Mouse (Mus musculus): ENCODE data around the gene Usp50.

Gene Usp50

DNA sequence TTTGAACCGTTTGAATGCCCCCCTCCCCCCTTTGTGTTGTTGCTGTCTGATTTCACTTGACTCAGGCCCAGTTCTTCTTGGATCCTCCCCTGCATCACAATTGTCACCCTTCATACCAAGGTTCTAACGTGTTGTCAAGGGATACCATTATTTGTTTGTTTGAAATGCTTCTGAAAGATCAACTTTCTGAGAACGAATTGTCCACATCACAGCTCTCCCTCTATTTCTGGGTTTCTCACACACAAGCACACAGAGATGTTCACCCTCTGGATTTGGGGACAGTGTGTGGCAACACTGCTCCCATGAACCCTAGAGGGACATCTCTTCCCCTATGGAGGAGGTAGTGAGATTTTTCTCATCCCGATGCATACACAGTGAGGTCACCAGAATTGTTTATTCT is at the start of gene Usp50:
TSS of gene Usp50 (minus strand) at position 101 of the 400 bp plus-strand sequence.
- DNase-seq (ENCODE audit: low spot score), result no peak

DNA sequence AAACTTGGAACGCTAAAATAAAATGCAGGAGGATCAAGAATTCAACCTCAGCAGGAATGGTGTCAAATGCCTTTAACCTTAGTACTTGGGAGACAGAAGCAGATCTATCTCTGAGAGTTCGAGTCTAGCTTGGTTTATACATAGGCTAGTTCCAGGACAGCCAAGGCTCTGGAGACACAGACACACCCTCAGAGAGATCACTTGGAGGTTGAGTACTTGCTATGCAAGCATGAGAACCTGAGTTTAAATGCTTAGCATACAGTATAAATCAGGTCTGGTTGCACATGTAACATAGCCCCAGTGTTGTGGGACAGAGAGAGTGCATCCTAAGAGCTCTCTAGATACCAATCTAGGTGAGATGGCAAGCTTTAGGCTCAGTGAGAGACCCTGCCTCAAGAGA is 34.1 kb upstream of the Usp50 start:
- no peak for DNase-seq (ENCODE audit: low spot score)

DNA sequence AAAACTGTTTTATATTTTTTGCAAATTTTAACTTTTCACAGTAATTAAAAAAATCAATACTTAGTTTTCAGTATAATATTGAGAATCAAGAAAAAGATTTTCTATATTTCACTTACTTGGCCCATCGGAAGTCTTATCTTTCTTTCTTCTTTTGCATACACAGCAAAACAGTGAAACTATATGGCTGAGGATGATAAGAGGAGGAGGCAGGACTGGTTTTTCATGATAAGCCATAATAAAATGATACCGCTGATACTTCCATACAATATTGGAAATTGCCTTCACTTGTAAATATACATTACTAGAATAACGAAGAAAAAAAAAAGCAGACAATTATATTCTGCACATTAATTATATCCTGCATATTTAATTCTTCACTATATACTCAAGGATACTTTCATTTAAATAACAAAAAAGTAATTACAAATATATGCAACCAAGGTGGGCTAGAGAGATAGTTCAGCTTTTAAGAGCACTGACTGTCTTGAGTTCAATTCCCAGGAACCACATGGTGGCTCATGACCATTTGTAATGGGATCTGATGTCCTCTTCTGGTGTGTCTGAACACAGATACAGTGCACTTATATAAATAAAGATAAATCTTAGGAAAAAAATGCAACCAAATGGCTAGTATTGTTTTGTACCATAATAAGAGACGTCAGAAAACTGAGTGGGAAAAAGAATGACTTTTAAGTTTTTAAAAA is 33.5 kb upstream of the Usp50 start:
- no peak for DNase-seq (ENCODE audit: low spot score)

DNA sequence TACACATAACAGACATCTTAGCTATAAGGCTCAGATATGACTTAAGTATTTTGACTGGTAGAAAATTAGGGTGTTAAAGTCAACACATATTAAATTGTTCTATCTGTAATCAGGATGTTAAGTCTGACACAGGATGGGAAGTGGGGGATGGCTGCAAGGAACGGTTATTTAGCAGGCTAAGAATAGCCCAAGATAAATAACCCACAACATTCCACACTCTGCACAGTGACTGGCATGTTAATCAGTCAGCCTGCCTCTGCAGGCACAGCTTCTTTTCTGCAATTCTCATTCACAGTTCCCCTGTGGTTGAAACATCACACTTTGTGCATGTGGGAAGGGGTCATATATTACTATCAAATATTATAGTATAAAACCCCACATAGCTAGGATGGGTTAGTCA is 32.6 kb upstream of the Usp50 start:
- DNase-seq (ENCODE audit: low spot score), result no peak

DNA sequence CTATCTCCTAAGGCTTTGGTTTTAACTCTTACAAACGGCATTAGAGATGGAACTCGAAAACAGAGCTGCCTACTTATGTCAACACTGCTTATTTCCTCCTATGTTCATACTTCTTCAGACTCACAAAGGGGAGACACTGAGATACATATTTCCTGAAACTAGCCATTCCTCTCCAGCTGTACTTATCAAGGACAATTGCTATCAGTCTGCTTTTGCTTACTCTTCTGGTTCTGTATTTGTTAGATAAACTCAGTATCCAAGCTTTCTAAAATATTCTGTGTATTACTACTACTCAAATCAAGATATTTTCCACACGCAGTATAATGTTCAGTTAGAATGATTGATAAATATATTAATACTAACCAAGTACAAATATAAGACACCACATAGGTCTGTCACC is 18.7 kb upstream of the Usp50 start:
- DNase-seq (ENCODE audit: low spot score), result no peak

DNA sequence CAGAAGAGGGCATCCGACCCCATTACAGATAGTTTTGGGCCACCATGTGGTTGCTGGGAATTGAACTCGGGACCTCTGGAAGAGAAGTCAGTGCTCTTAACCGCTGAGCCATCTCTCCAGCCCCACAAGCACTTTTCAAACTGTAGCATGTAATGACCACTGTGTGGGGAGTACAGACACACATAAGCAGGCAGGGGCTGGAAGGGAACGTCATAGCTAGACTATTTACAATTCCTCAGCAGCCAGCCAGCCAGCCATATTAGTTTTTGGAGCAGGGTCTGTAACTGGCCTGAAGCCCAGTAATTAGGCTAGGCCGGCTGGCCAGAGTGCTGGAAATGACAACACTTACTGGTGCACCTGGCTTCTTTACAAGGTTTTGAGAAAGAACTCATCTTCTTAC is 15.2 kb upstream of the Usp50 start:
- peak; percentile 37 for DNase-seq (ENCODE audit: low spot score)

DNA sequence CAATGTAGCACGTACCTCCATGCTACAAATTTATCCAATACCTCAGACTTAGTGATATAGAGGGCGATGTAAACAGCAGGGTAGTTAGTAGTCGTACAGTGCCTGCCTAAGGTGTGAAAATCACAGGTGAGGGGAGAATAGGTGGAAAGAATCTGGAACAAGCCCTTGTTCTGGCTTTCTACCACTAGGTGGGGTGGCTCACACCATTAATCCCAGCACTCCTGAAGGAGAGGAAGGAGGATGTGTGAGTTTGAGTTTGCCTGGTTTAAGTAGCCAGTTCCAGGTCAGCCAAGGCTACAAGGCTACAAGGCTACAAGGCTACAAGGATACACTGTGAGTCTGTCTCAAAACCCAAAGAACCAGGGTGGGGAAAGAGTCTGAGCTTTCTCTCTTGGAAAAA is 12.4 kb upstream of the Usp50 start:
- DNase-seq (ENCODE audit: low spot score), result no peak

DNA sequence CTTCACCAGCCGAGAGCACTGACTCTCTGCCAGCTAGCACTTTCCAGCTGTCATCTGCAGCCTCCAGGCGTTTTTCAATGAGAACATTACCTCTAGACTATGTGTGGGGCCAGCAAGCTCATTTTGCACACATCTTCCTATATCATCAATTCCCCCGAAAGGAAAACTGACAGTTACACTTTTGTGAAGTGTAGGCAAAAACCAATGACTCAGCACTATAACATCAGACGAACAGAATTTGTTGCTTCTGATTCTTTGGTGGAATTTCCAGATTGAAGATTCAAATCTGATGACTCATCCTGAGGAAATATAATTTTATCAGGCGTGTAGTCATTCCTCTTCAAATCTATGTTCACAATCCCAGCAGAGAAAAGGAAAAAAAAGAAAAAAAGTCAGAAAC is 9.3 kb upstream of the Usp50 start:
- DNase-seq (ENCODE audit: low spot score), result no peak

DNA sequence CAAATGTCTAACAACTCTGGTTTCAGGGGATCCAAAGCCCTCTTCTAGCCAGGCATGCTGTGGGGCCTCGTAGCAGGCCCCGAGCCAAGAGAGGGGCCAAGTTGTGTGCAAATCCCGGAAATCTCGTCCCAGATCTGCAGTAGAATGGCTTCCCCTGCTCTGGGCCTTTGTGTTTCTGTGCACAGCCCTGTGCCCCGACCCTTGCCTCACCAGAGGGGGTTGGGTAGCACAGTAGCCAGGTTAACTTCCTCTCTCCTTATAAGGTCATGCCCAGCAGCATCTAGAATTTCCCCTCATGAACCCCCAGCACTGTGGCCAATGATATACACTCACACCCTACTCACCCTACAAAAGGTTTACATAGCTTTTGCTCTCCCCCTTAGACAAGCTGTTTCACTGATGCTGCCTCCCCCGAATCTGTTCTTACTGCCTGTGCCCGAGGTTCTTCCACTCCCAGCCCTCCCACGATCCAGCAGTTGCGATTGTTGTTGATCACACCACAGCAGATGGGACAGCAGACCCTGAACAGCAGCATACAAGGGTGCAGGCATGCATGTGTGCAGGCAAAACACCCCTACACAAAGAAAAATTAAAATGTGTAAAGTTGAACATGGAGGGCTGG is 4.6 kb upstream of the Usp50 start:
- no peak for DNase-seq (ENCODE audit: low spot score)

DNA sequence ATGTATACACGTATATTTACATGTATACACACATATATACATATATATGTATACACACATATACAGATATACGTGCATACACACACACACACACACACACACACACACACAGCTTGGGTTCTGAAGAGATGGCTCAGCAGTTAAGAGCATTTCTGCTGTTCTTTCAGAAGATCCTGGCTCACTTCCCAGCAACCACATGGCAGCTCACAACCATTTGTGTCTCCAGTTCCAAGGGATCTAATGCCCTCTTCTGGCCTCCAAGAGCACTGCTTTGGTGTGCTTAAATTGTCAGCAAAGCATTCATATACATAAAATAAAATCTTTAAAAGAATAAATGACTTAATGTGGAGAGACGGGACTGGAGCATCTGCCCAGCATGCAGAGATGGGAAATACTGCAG is 837 bp downstream of the Usp50 start:
- peak; percentile 57 for DNase-seq (ENCODE audit: low spot score)

DNA sequence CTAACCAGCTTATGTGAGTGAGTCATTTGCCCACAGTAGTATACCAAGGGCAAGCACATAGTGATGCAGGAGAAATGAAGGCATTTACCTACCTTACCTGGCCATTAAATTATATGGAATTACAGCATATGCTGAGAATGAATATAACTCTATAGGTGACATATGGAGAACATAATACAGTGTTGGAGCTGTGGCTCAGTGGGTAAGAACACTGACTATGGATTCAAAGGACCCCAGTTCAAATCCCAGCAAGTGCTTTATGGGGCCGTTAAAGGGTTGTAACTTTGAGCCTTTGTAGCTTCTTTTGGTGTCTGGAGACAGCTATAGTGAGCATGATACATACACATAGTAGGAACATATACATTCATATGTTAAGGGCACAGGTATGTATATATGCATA is 1.8 kb downstream of the Usp50 start:
- no peak for DNase-seq (ENCODE audit: low spot score)

DNA sequence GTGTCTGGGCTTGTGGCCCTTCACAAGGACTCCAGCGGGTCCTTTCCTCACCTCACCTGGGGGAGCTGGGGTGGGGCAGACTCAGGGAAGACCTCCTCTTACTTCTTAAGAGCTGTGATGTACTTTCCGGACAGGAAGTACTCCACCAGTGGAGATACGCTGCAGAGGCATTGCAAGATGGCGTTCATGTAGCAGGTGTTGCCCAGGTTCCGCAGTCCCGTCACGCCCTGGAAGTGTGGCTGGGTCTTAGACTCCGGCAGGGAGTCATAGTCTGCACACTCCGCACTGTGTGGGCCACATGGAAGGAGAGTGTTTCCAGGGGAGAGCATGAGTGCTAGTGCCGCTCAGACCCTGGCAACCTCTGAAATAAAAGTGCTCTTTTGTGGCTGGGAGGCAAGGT is 3.0 kb downstream of the Usp50 start:
- no peak for DNase-seq (ENCODE audit: low spot score)

DNA sequence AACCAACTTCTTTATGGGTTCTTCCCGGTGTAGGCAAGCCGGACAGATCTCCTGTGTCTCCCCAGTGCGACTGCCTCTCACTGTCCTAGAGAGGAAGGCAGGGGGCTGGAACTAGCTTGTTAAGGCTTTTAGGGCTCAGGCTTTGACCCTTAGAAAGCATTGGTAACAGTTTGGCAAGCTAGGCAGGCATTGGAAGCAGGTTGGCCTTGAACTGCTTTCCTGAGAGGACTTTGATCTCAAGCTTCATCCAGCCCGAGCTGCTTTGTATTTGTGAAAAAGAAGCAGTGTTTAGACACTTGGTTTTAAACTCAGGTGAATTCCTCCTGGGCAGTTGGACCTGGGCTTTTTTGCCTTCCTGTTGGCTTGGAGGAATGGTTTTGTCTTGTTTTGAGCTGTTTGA is 4.5 kb downstream of the Usp50 start:
- no peak for DNase-seq (ENCODE audit: low spot score)

DNA sequence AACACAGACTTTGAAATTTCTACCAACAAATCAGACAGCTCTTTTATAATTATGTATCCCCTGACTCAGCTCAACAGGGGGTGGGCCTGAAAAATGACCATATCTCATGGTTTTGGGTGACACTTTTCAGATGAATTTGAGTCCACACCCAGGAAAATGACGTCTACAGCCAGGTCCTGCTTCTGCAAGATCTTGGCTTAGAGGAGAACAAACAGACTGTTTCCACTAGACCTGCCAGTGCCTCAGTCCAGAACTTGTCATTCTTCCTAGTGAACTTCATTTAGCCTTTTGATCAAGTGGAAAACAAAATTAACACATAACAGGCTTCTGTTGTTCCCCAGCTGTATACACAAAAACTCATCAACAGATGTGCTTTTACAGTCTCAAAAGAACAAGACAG is 6.9 kb downstream of the Usp50 start:
- DNase-seq (ENCODE audit: low spot score), result no peak

DNA sequence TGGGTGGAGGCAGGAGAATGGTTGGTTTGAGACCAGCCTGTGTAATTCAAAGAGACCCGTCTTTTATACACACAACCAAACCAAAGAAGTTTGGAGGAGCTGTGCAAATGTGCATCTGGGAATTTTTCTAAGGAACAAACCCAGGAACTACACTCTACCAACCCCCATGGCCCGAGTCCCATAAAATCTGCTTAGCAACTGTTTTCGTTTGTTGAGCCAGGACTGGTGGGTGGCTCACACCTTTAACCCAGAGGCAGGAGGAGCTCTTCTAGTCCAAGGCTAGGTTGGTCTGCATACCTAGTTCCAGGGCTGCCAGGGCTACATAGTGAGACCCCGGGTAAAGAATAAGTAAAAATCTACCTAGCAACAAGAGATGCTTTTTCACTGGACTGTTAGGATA is 7.3 kb downstream of the Usp50 start:
- no peak for DNase-seq (ENCODE audit: low spot score)

DNA sequence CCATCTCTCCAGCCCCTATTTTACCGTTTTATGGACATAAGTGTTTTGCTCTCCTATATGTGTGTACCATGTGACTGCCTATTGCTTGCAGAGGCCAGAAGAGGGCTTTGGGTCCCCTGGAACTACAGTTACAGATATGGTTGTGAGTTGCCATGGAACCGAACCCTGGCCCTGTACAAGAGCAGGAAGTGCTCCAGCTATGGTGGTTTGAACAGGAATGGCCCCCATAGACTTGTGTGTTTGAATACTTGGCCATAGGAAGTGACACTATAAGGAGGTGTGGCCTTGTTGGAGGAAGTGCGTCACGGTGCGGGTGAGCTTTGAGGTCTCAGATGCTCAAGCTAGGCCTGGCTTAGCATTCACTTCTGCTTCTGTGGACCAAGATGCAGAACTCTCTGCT is 11.1 kb downstream of the Usp50 start:
- DNase-seq (ENCODE audit: low spot score), result no peak

DNA sequence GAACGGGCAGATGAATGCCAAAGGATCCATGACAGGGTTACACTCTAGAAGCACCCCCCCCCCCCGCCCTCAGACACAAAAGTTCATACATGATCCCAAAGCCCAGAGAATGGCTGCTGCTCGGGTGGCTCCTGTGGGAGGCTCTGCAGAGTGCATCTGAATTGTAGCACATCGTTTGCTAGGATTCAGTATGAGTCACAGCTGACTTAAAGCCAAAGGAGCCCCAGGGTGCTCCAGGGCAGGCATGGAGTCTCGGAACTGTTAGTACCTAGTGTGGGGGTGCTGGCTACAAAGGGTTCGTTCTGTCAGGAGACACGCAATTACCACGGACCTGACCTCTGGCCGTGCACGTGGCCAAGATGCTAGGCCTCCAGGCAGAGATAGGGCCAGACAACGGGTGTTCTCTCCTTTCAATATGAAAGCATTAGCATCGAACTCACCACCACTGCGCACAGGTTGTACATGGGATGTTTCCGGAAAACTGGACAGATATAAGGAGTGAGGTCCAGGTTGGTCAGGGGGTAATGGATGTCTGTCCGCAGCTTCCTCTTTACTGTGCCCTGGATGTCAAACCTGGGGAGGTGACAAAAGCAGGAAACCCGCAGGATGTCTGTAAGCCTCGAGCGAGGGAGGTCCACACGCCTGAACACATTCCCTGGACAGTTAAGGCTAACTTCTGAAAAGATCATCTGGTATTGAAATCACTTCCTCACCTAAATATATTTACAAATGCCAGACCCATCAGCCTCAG is 13.7 kb downstream of the Usp50 start:
- no peak for DNase-seq (ENCODE audit: low spot score)

DNA sequence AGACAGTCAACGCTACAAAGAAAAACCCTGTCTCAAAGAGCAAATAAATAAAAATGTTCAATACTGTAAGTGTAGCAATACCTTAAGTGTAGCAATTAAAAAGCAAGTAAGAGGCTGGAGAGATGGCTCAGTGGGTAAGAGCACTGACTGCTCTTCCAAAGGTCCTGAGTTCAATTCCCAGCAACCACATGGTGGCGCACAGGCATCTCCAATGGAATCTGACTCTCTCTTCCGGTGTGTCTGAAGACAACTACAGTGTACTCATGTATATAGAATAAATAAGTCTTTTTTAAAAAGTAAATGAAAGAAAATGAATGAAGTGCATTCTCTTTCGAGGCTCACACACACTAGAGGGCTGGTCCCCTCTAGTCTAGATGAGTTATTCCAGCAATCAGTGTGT is 15.1 kb downstream of the Usp50 start:
- no peak for DNase-seq (ENCODE audit: low spot score)

DNA sequence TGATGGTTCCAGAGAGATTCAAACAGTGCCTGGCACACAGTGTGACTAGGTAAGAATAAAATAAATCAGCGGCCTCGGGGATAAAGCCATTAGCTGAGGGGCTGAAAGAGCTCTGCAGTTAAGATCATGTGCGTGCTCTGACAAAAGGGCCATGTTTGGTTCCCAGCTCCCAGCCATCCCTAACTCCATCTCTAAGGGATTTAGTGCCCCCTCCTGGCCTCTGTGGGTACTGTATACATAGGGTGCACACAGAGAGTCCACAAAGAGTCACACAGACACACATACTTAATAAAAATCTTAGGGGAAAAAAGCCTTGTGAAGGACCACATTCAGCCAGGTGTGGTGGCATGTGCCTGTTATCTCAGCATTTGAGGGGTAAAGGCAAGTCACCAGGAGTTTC is 15.7 kb downstream of the Usp50 start:
- DNase-seq (ENCODE audit: low spot score), result no peak

DNA sequence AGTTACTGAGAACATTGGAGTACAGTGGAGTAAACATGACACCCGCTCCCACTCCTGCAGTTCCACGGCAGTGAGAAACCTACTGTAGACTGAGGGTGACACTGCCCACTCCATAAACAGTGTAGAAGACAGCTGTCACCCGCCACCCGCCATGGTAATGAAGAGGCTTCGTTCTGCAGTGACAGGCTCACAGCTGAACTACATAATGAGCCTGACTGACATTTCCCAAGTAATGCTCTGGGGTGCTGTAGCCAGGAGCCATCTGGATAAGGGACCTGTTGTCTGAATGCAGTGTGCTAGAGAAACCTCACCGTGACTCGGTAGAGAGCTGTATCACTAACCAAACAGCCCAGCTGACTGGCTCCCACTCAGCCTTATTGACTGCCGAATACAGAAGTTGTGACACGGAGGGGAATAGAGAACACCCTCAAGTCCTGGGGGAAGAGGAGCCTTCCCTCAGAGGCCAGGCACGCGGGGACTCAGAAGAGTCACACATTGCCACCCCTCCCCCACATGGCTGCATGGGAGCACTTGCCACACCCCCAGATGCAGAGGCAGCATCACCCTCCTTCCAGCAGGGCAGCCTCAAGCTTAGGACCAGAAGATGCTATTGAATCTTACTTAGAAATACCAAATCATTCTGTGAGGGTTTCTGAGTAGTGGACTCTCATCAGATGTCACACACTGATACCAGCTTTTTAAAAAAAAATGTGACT is 17.2 kb downstream of the Usp50 start:
- DNase-seq (ENCODE audit: low spot score), result peak; percentile 20

DNA sequence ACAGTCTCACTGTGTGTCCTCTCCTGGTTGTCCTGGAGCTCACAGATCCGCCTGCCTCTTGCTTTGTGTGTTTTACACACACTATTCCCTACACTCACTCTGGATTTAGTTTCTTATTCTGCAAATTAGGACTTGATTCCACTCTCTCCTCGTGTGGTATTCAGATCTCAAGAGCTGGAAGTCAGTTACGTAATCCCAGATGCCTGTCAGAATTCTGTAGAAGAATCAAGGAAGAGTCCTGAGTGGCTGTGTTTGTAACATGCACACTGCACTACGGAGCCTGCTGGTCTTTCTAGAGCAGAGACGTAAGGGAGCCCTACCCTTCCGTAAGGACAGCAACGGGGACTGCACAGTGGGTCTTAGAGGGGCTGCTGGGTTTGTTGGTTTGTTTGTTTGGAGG is 23.9 kb downstream of the Usp50 start:
- no peak for DNase-seq (ENCODE audit: low spot score)

DNA sequence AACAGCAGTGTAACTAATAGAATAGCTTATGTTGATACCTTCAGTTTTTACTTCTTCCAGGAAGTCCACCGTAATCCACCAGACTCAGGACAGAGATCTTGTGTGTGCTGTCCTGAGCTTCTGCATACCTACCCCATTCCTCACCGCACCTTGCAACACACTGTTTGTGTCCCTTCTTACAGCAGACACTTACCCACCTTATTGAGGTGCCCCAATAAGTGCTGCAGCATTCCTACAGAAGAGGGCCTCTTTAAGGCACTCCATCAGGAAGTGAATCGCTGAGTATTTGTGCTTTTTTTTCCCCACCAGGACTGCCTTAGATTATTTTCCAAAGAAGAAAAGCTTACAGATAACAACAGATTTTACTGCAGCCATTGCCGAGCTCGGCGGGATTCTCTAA is 27.6 kb downstream of the Usp50 start:
- DNase-seq (ENCODE audit: low spot score), result no peak

DNA sequence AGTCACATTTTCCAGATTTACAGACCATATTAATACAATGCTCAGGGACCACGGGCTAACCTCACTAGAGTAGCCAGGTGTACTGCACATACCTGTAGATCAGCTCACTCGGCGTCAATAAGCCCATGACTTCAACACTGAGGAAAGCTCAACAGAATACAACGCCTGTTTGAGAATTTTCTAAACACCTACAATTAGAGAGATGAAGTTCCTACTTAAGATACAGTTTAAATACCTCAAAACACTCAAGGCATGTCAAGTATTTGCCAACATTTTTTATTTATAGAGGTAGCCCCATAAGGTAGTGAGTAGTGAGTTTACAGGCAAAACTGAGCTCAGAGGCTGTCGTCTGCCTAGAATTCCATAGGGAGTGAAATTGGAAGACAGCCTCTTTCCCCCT is 39.9 kb downstream of the Usp50 start:
- DNase-seq (ENCODE audit: low spot score), result no peak
